In genomic region chr16:97610939-97611338, GRCm38 (mm10) we compare ENCODE assay signal across 8 mouse cellular contexts. TPM values are rescaled to one million over a fixed set of nuclear protein-coding genes. Genes with fewer than 3 reads are reported as not detected.
DNase-seq lines count a peak whose midpoint lies in the region; ATAC-seq and TF ChIP-seq lines count a peak whose summit lies in the region.

TSS of gene Tmprss2 (minus strand) at chr16:97611195.

- intact Hi-C loops in left cerebral cortex, postnatal 36 days (cut with DNase I) = no loop called here

- TF ChIP-seq CTCF in heart, postnatal 0 days (IDR thresholded peaks at IDR 0.05; ENCODE audit: low read depth) = no peak

- no peak for TF ChIP-seq EP300 in heart, postnatal 0 days (IDR thresholded peaks at IDR 0.05; ENCODE audit: low read depth)

- H3K27me3 ChIP-seq in heart, postnatal 0 days (ENCODE audit: control insufficient read depth, insufficient read depth, low read length) = peaks cover 42% of the 10 kb centered on the region
- peaks cover 58% of the 10 kb centered on the region for H3K27me3 ChIP-seq in midbrain, embryonic 10.5 days (ENCODE audit: low read depth, poor library complexity, severe bottlenecking)

- DNase-seq in right cerebral cortex, postnatal 4 days = peak; percentile 2
- no peak for DNase-seq in right cerebral cortex, postnatal 36 days (ENCODE audit: low spot score in 2 of 2)
- DNase-seq in heart, postnatal 0 days (ENCODE audit: low spot score) = no peak
- peak; percentile 71 to 82 for DNase-seq in kidney, postnatal 4 days
- DNase-seq in midbrain, embryonic 10.5 days (ENCODE audit: low spot score) = peak; percentile 36
- DNase-seq in urinary bladder, adult 2 months (ENCODE audit: low spot score) = peak; percentile 73
- DNase-seq in natural killer cell, adult 2 months (ENCODE audit: low spot score in 2 of 2) = no peak
- no peak for DNase-seq in left cerebral cortex, postnatal 36 days (ENCODE audit: low spot score in 2 of 2)

- H3K27ac ChIP-seq in heart, postnatal 0 days (ENCODE audit: low read depth) = no peak within 1 kb of the TSS
- no peak within 1 kb of the TSS for H3K27ac ChIP-seq in midbrain, embryonic 10.5 days (replicated peaks)

- no peak within 1 kb of the TSS for H3K9ac ChIP-seq in heart, postnatal 0 days (replicated peaks; ENCODE audit: low read depth, low read length)

- peak within 1 kb of the TSS; percentile 75 for H3K4me2 ChIP-seq in heart, postnatal 0 days (ENCODE audit: low read depth, low read length)

- ATAC-seq in heart, postnatal 0 days (ENCODE audit: insufficient read depth, low read depth) = no peak

- H3K4me1 ChIP-seq in heart, postnatal 0 days (ENCODE audit: control insufficient read depth, insufficient read depth) = peaks cover 7% of the 10 kb centered on the region; the same call in 1 of the 2 replicates
- H3K4me1 ChIP-seq in midbrain, embryonic 10.5 days = peaks cover 16% of the 10 kb centered on the region

- no peaks in the 10 kb centered on the region for H3K9me3 ChIP-seq in heart, postnatal 0 days (replicated peaks; ENCODE audit: control insufficient read depth, low read length)
- H3K9me3 ChIP-seq in midbrain, embryonic 10.5 days (replicated peaks) = no peaks in the 10 kb centered on the region

- peak within 1 kb of the TSS; percentile 42 for H3K4me3 ChIP-seq in heart, postnatal 0 days (ENCODE audit: low read depth, low read length)
- H3K4me3 ChIP-seq in midbrain, embryonic 10.5 days = peak within 1 kb of the TSS; percentile 46

- H3K36me3 ChIP-seq in heart, postnatal 0 days (replicated peaks; ENCODE audit: control insufficient read depth, insufficient read depth, low read length) = no peaks in the 10 kb centered on the region
- H3K36me3 ChIP-seq in midbrain, embryonic 10.5 days = no peaks in the 10 kb centered on the region

- 1% methylated on average over 30 of the region's 30 CpGs for WGBS in heart, postnatal 0 days
- under 1% methylated on average over 30 of the region's 30 CpGs for WGBS in midbrain, embryonic 10.5 days

RNA-seq across cellular contexts. Expression of gene Tmprss2, which starts in this region (rescaled TPM):
- 0.19 and 7.1 TPM in 2 replicates for total RNA-seq in heart, postnatal 0 days (2014; rRNA removed; ENCODE audit: low replicate concordance)
- polyA plus RNA-seq in heart, postnatal 0 days (2015; fragmentation: Nextera tagmentation; extraction: Ambion mirVana) = 0.11 and 0.21 TPM in 2 replicates
- polyA plus RNA-seq in midbrain, embryonic 10.5 days (2016; fragmentation: Nextera tagmentation; extraction: Ambion mirVana) = 0.15 and 0.24 TPM in 2 replicates
- 453 and 604 TPM in 2 replicates for polyA plus RNA-seq in urinary bladder, adult 2 months (2012; rRNA removed)
- not detected for total RNA-seq in left cerebral cortex, postnatal 36 days (2021)

Comparison
In these comparisons a context has a peak if more than half of its experiments do, and no peak if none do; other contexts are left out.
1. RNA of gene Tmprss2 (polyA plus RNA-seq): 453 to 604 TPM in urinary bladder, adult 2 months; 0.15 to 0.24 TPM in midbrain, embryonic 10.5 days and 0.11 to 0.21 TPM in heart, postnatal 0 days; every median in the first group is over 100 times any median in the second.
2. DNase-seq: peak in right cerebral cortex, postnatal 4 days (single experiment), kidney, postnatal 4 days (2 of 2) and urinary bladder, adult 2 months (single experiment); none in right cerebral cortex, postnatal 36 days (0 of 2), heart, postnatal 0 days (single experiment), natural killer cell, adult 2 months (0 of 2) and left cerebral cortex, postnatal 36 days (0 of 2).
3. Peak in DNase-seq and H3K4me3 ChIP-seq in midbrain, embryonic 10.5 days; RNA of the gene not detected or under 1 TPM.